Mouse (Mus musculus) MEL (cell line): ENCODE data around the gene Sdhaf1. TPM values are rescaled to one million over a fixed set of nuclear protein-coding genes. Genes with fewer than 3 reads are reported as not detected.
A peak's percentile ranks its signal among the peaks of the same experiment; 100 is the strongest.

ENCODE experiments used
- DNase-seq: peaks from one replicate; pipeline ENCODE4 v3.0.0; 2011; ENCODE audit warnings: low read depth, low spot score
- H3K27ac ChIP-seq: 2 replicates; pipeline ENCODE4 v1.5.1; 2012; ENCODE audit warnings: low read depth, mild to moderate bottlenecking, control low read depth, low read length, moderate library complexity; ENCODE audit not compliant: control insufficient read depth
- H3K27me3 ChIP-seq, 2 experiments: fragments of 150-350 bp in 1 of 2; sonication (generic) in 1 of 2; 2 replicates each; pipeline ENCODE4 v1.6.1; 2012; ENCODE audit warnings: low read length in 2 of 2, mild to moderate bottlenecking in 2 of 2, improper control_type of control experiment in 1 of 2, moderate library complexity in 1 of 2; ENCODE audit not compliant: insufficient read depth in 2 of 2, control insufficient read depth in 1 of 2
- H3K36me3 ChIP-seq, 2 experiments: 2 replicates each; pipeline ENCODE4 v1.6.1; 2012 to 2014; ENCODE audit warnings: low read length in 2 of 2, improper control_type of control experiment in 1 of 2, inconsistent platforms in 1 of 2, mild to moderate bottlenecking in 1 of 2; ENCODE audit not compliant: insufficient read depth in 2 of 2, control insufficient read depth in 1 of 2
- H3K4me1 ChIP-seq, 2 experiments: fragments of 150-350 bp in 1 of 2; sonication (generic) in 1 of 2; 2 replicates each; pipeline ENCODE4 v1.6.1; 2012; ENCODE audit warnings: low read length in 2 of 2, improper control_type of control experiment in 1 of 2, mild to moderate bottlenecking in 1 of 2; ENCODE audit not compliant: insufficient read depth in 2 of 2, control insufficient read depth in 1 of 2
- H3K4me3 ChIP-seq, 2 experiments: fragments of 150-350 bp in 1 of 2; sonication (generic) in 1 of 2; 2 replicates each; pipeline ENCODE4 v1.5.1; 2012; ENCODE audit warnings: low read depth in 2 of 2, low read length in 2 of 2, mild to moderate bottlenecking in 2 of 2, moderate library complexity in 2 of 2, control low read depth in 1 of 2, improper control_type of control experiment in 1 of 2; ENCODE audit not compliant: control insufficient read depth in 1 of 2, insufficient read depth in 1 of 2
- H3K79me2 ChIP-seq: 2 replicates; pipeline ENCODE4 v1.6.1; 2012; ENCODE audit warnings: mild to moderate bottlenecking, low read length, moderate library complexity; ENCODE audit not compliant: control insufficient read depth, poor library complexity, insufficient read depth
- H3K9ac ChIP-seq: 2 replicates; pipeline ENCODE4 v1.6.1; 2012; ENCODE audit warnings: low read depth, mild to moderate bottlenecking, control low read depth, low read length, moderate library complexity; ENCODE audit not compliant: control insufficient read depth, poor library complexity, severe bottlenecking
- H3K9me3 ChIP-seq: fragments of 150-350 bp; sonication (generic); replicated peaks from 2 replicates; pipeline ENCODE4 v1.6.1; 2012; ENCODE audit warnings: mild to moderate bottlenecking, low read length, improper control_type of control experiment, moderate library complexity; ENCODE audit not compliant: insufficient read depth
- BHLHE40 ChIP-seq: IDR thresholded peaks from 2 replicates; pipeline ENCODE4 v1.6.1; 2012; ENCODE audit warnings: low read depth, mild to moderate bottlenecking, inconsistent platforms, low read length, improper control_type of control experiment, borderline replicate concordance
- CHD1 ChIP-seq: IDR thresholded peaks from 2 replicates; pipeline ENCODE4 v1.6.1; 2012; ENCODE audit warnings: low read depth, mild to moderate bottlenecking, inconsistent platforms, low read length, improper control_type of control experiment
- CHD2 ChIP-seq: IDR thresholded peaks from 2 replicates; pipeline ENCODE4 v1.6.1; 2011; ENCODE audit warnings: low read length, improper control_type of control experiment
- E2F4 ChIP-seq: IDR thresholded peaks from 2 replicates; pipeline ENCODE4 v1.6.1; 2011; ENCODE audit warnings: low read depth, low read length, improper control_type of control experiment, borderline replicate concordance
- ELF1 ChIP-seq: IDR thresholded peaks from 2 replicates; pipeline ENCODE4 v1.6.1; 2014; ENCODE audit warnings: low read depth, mild to moderate bottlenecking, inconsistent platforms, low read length, improper control_type of control experiment, moderate library complexity
- EP300 ChIP-seq, 2 experiments: IDR thresholded peaks; 2 replicates each; pipeline ENCODE4 v1.6.1; 2011; ENCODE audit warnings: improper control_type of control experiment in 2 of 2, low read length in 2 of 2, low read depth in 1 of 2, mild to moderate bottlenecking in 1 of 2
- GATA1 ChIP-seq: IDR thresholded peaks from 2 replicates; pipeline ENCODE4 v1.6.1; 2011; ENCODE audit warnings: low read depth, low read length, improper control_type of control experiment
- HCFC1 ChIP-seq: IDR thresholded peaks from 2 replicates; pipeline ENCODE4 v1.6.1; 2012; ENCODE audit warnings: low read depth, mild to moderate bottlenecking, inconsistent platforms, low read length, improper control_type of control experiment, moderate library complexity
- JUND ChIP-seq: IDR thresholded peaks from 2 replicates; pipeline ENCODE4 v1.6.1; 2011; ENCODE audit warnings: low read depth, mild to moderate bottlenecking, improper control_type of control experiment, low read length
- KAT2A ChIP-seq: conservative IDR thresholded peaks from 2 replicates; pipeline ENCODE4 v1.6.1; 2012; ENCODE audit warnings: low read depth, low read length, improper control_type of control experiment, inconsistent platforms
- MAFK ChIP-seq: IDR thresholded peaks from 2 replicates; pipeline ENCODE4 v1.6.1; 2011; ENCODE audit warnings: low read depth, mild to moderate bottlenecking, low read length, improper control_type of control experiment, borderline replicate concordance
- MAX ChIP-seq: IDR thresholded peaks from 2 replicates; pipeline ENCODE4 v1.6.1; 2011; ENCODE audit warnings: low read length, improper control_type of control experiment
- MAZ ChIP-seq: IDR thresholded peaks from 2 replicates; pipeline ENCODE4 v1.6.1; 2012; ENCODE audit warnings: low read depth, mild to moderate bottlenecking, inconsistent platforms, low read length, improper control_type of control experiment
- MEF2A ChIP-seq: IDR thresholded peaks from 2 replicates; pipeline ENCODE4 v1.6.1; 2014; ENCODE audit warnings: low read depth, mild to moderate bottlenecking, inconsistent platforms, low read length, improper control_type of control experiment; ENCODE audit not compliant: poor library complexity, insufficient replicate concordance, severe bottlenecking; ENCODE audit errors: extremely low read depth
- MXI1 ChIP-seq: IDR thresholded peaks from 2 replicates; pipeline ENCODE4 v1.6.1; 2011; ENCODE audit warnings: mild to moderate bottlenecking, low read depth, low read length, improper control_type of control experiment
- NELFE ChIP-seq: IDR thresholded peaks from 2 replicates; pipeline ENCODE4 v1.6.1; 2011; ENCODE audit warnings: low read depth, low read length, improper control_type of control experiment
- NRF1 ChIP-seq: IDR thresholded peaks from 2 replicates; pipeline ENCODE4 v1.6.1; 2014; ENCODE audit warnings: low read depth, mild to moderate bottlenecking, inconsistent platforms, low read length, improper control_type of control experiment, moderate library complexity; ENCODE audit not compliant: poor library complexity, insufficient read depth, severe bottlenecking
- POLR2A ChIP-seq, 2 experiments: IDR thresholded peaks; 2 replicates each; pipeline ENCODE4 v1.6.1; 2011 to 2012; ENCODE audit warnings: low read length in 2 of 2, mild to moderate bottlenecking in 2 of 2, control low read depth in 1 of 2, improper control_type of control experiment in 1 of 2, low read depth in 1 of 2, moderate library complexity in 1 of 2; ENCODE audit not compliant: control insufficient read depth in 1 of 2, insufficient read depth in 1 of 2, poor library complexity in 1 of 2
- POLR2AphosphoS2 ChIP-seq: IDR thresholded peaks from 2 replicates; pipeline ENCODE4 v1.6.1; 2011; ENCODE audit warnings: low read length, improper control_type of control experiment
- POLR2AphosphoS5 ChIP-seq: IDR thresholded peaks from 2 replicates; pipeline ENCODE4 v1.6.1; 2012; ENCODE audit warnings: low read depth, borderline replicate concordance, mild to moderate bottlenecking, inconsistent platforms, low read length, moderate library complexity, mixed read lengths
- RAD21 ChIP-seq: IDR thresholded peaks from 2 replicates; pipeline ENCODE4 v1.6.1; 2011; ENCODE audit warnings: mild to moderate bottlenecking, low read depth, low read length, improper control_type of control experiment
- RCOR1 ChIP-seq: IDR thresholded peaks from 2 replicates; pipeline ENCODE4 v1.6.1; 2012; ENCODE audit warnings: low read depth, mild to moderate bottlenecking, inconsistent platforms, low read length, improper control_type of control experiment
- SIN3A ChIP-seq: IDR thresholded peaks from 2 replicates; pipeline ENCODE4 v1.6.1; 2012; ENCODE audit warnings: low read length, improper control_type of control experiment, inconsistent platforms
- SMC3 ChIP-seq: IDR thresholded peaks from 2 replicates; pipeline ENCODE4 v1.6.1; 2011; ENCODE audit warnings: low read depth, low read length, improper control_type of control experiment
- TAL1 ChIP-seq: IDR thresholded peaks from 2 replicates; pipeline ENCODE4 v1.6.1; 2012; ENCODE audit warnings: mild to moderate bottlenecking, inconsistent platforms, low read length, moderate library complexity, mixed read lengths
- TBP ChIP-seq: IDR thresholded peaks from 2 replicates; pipeline ENCODE4 v1.8.0; 2011; ENCODE audit warnings: low read depth, low read length, improper control_type of control experiment
- UBTF ChIP-seq: IDR thresholded peaks from 2 replicates; pipeline ENCODE4 v1.6.1; 2012; ENCODE audit warnings: low read depth, mild to moderate bottlenecking, inconsistent platforms, low read length, improper control_type of control experiment, moderate library complexity, borderline replicate concordance; ENCODE audit not compliant: insufficient read depth
- ZC3H11A ChIP-seq: IDR thresholded peaks from 2 replicates; pipeline ENCODE4 v1.6.1; 2012; ENCODE audit warnings: low read depth, mild to moderate bottlenecking, inconsistent platforms, low read length, improper control_type of control experiment
- ZKSCAN1 ChIP-seq: IDR thresholded peaks from 2 replicates; pipeline ENCODE4 v1.6.1; 2012; ENCODE audit warnings: low read depth, mild to moderate bottlenecking, inconsistent platforms, low read length, improper control_type of control experiment, moderate library complexity
- ZMIZ1 ChIP-seq: IDR thresholded peaks from 2 replicates; pipeline ENCODE4 v1.6.1; 2012; ENCODE audit warnings: low read depth, mild to moderate bottlenecking, inconsistent platforms, low read length, improper control_type of control experiment, moderate library complexity
- ZNF384 ChIP-seq: IDR thresholded peaks from 2 replicates; pipeline ENCODE4 v1.6.1; 2012; ENCODE audit warnings: low read depth, mild to moderate bottlenecking, inconsistent platforms, low read length, improper control_type of control experiment
- polyA plus RNA-seq, 2 experiments: library from polyadenylated mRNA; stranded (reverse) in 1 of 2; unstranded in 1 of 2; fragments of >175 nt in 1 of 2; fragments of >200 nt in 1 of 2; gene quantifications; 2 replicates each; pipeline versions ENCODE4 v1.2.1 to v1.2.4; 2012; ENCODE audit warnings: low replicate concordance in 2 of 2, low read depth in 1 of 2; ENCODE audit not compliant: insufficient read length in 2 of 2, insufficient read depth in 1 of 2, missing spikeins in 1 of 2
- total RNA-seq: library from RNA; depleted of rRNA; stranded (reverse); fragments of 300-350 nt; gene quantifications from 2 replicates; pipeline ENCODE4 v1.2.3, GENCODE M21; 2012

The Sdhaf1 gene
- total and polyA plus RNA-seq, 3 experiments = 4.3 to 8.1 TPM; not detected in 1

- no peak overlapping the region for H3K27ac ChIP-seq
- H3K9ac ChIP-seq = no peak overlapping the region
- peaks cover 4 to 19% of the 10 kb centered on the region in 2 experiments; a peak in 3 of 4 replicates for H3K4me1 ChIP-seq
- no peaks in the 10 kb centered on the region; a peak in 1 of 4 replicates for H3K27me3 ChIP-seq
- H3K9me3 ChIP-seq = no peaks in the 10 kb centered on the region
- H3K4me3 ChIP-seq = no peak overlapping the region
- peaks cover 0 to 11% of the 10 kb centered on the region in 2 experiments; a peak in 2 of 4 replicates for H3K36me3 ChIP-seq
- H3K79me2 ChIP-seq = no peaks in the 10 kb centered on the region
- TF ChIP-seq POLR2AphosphoS5 (no peak), JUND (no peak), POLR2A (IDR thresholded peaks at IDR 0.05; ENCODE audit: control insufficient read depth in 1 of 2, insufficient read depth in 1 of 2, low read depth in 1 of 2, low read length in 2 of 2, poor library complexity in 1 of 2) (no peak), TAL1 (no peak), MAFK (no peak), CHD2 (no peak), RAD21 (no peak), MAX (no peak), E2F4 (no peak), HCFC1 (no peak)
- no peak for DNase-seq
Observed at GRCm38 (mm10) chr7:30334563-30334962, 10.9 kb upstream of the Sdhaf1 start.

DNA sequence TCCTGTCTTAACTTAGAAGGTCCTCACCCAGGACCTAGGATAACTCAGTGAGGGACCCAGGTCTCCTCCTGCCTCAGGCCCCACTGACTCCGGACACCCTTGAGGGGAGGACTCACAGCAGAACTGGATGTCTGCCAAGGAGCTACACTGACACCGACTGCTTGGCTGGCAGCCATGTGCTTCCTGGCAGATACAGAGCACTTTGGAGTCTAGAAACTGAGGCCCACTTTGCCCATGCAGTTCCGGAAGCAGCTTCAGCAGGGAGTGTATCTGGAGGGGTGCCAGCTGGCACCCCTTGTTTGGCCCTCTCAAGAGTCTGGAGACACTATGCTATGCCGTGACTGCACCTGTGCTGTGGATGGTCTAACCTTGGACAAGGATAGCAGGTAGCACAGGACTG, 9.7 kb upstream of the Sdhaf1 start:
- Histone ChIP-seq H3K36me3 (peaks cover 0 to 11% of the 10 kb centered on the region in 2 experiments; a peak in 2 of 4 replicates), H3K27me3 (peaks cover 0 to under 1% of the 10 kb centered on the region in 2 experiments; a peak in 2 of 4 replicates), H3K27ac (peak overlapping the region; percentile 39; the same call in 1 of the 2 replicates), H3K79me2 (no peaks in the 10 kb centered on the region), H3K9me3 (no peaks in the 10 kb centered on the region), H3K4me3 (no peak overlapping the region), H3K4me1 (peaks cover 4 to 19% of the 10 kb centered on the region in 2 experiments; a peak in 3 of 4 replicates), H3K9ac (no peak overlapping the region)
- peak; percentile 95 for DNase-seq
- peak; percentile 80 for TF ChIP-seq ELF1
- TF ChIP-seq MAX = peak; percentile 80
- no peak for TF ChIP-seq POLR2AphosphoS2
- TF ChIP-seq MAZ = peak; percentile 70
- TF ChIP-seq NRF1 = no peak
- no peak for TF ChIP-seq SMC3
- no peak for TF ChIP-seq KAT2A
- TF ChIP-seq CHD2 = no peak
- TF ChIP-seq ZC3H11A = no peak
- TF ChIP-seq MEF2A = no peak
- peak; percentile 37; the same call in 1 of the 2 replicates for TF ChIP-seq GATA1
- TF ChIP-seq EP300 (IDR thresholded peaks at IDR 0.05; ENCODE audit: low read depth in 1 of 2, low read length in 2 of 2) = peak; percentile 64 to 65; a peak in 3 of 4 replicates
- no peak for TF ChIP-seq RAD21
- TF ChIP-seq MXI1 = peak; percentile 79
- TF ChIP-seq POLR2A (IDR thresholded peaks at IDR 0.05; ENCODE audit: control insufficient read depth in 1 of 2, insufficient read depth in 1 of 2, low read depth in 1 of 2, low read length in 2 of 2, poor library complexity in 1 of 2) = no peak
- no peak; the same call in 1 of the 2 replicates for TF ChIP-seq ZNF384
- no peak for TF ChIP-seq NELFE
- peak; percentile 43 for TF ChIP-seq SIN3A
- TF ChIP-seq ZKSCAN1 = no peak
- TF ChIP-seq POLR2AphosphoS5 = no peak
- no peak for TF ChIP-seq UBTF
- TF ChIP-seq ZMIZ1 = no peak
- TF ChIP-seq CHD1 = no peak
- TF ChIP-seq JUND = no peak
- TF ChIP-seq E2F4 = no peak
- TF ChIP-seq BHLHE40 = no peak; the same call in 1 of the 2 replicates
- TF ChIP-seq TBP = no peak
- peak; percentile 85 for TF ChIP-seq RCOR1
